Mouse (Mus musculus) kidney, postnatal 4 days (tissue): ENCODE results near the gene Pi16.
A peak's percentile ranks its signal among the peaks of the same experiment; 100 is the strongest.

Experiments used
- DNase-seq, 2 experiments: peaks; one replicate each; pipeline ENCODE4 v3.0.0; 2021; ENCODE audit warnings: mixed read lengths in 2 of 2

The Pi16 gene

DNA sequence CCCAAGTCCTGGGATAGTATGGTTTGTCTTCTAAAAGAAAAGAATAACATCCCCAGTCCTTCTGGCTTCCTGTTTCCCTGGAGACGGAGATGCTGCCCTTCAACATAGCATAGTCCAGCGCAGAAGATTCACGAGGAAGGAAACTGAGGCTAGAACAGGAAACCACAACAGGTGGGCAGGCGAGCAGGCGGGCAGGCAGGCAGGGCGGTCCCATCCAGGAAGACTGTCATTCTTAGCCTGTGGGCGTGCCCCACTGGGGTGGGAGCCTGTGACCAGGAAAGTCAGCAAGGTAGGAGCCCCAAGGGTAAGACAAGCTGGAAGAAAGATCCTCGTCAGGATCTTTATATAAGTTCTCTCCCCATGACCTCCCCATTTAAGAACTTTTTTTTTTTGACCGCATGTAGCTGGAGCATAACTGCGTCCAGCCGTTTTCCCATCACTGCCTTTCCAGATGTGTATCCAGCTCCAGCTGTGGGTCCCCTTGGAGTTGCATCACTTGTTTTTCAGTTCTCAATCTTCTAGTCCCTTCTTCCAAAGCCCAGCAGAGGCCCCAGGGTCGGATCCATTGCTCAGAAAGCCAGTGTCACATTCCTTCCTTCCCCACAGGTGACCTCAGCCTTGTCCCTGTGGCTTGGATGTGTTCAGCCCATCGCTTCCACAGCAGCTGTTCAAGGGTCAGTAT is 13.0 kb upstream of the Pi16 start:
- peak in 1 of 2 experiments; percentile 31 for DNase-seq

- DNase-seq, result peak in 1 of 2 experiments; percentile 61
These were observed 12.2 kb upstream of the Pi16 start for GRCm38 (mm10) chr17:29305058-29305806.

GRCm38 (mm10) chr17:29305871-29306270 is 11.6 kb upstream of the Pi16 start:
- DNase-seq, result peak in 1 of 2 experiments; percentile 35

GRCm38 (mm10) chr17:29310056-29310623 is 7.3 kb upstream of the Pi16 start:
- DNase-seq, result no peak

GRCm38 (mm10) chr17:29311602-29312001 is 5.9 kb upstream of the Pi16 start:
- DNase-seq, result no peak

DNA sequence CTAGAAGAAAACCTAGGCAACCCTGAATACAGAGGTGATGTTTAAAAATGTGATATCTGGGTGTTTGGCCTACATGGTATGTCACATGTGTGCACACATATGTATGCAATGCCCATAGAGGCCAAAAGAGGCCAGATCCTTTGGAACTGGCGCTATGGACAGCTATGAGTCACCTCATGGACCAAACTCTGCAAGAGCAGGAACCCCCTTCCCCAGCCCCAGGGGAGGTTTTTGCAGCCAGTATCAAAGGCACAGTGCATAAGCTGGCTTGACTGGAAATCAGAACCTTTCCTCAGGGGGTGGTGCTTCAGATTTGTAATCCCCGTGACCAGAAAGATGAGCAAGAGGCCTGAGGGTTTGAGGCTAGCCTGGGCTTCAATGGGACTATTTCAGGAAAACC is 5.4 kb upstream of the Pi16 start:
- DNase-seq, result no peak

GRCm38 (mm10) chr17:29313300-29313699 is 4.2 kb upstream of the Pi16 start:
- no peak for DNase-seq

GRCm38 (mm10) chr17:29315672-29316465 is 1.6 kb upstream of the Pi16 start:
- DNase-seq, result peak in 1 of 2 experiments; percentile 55

DNA sequence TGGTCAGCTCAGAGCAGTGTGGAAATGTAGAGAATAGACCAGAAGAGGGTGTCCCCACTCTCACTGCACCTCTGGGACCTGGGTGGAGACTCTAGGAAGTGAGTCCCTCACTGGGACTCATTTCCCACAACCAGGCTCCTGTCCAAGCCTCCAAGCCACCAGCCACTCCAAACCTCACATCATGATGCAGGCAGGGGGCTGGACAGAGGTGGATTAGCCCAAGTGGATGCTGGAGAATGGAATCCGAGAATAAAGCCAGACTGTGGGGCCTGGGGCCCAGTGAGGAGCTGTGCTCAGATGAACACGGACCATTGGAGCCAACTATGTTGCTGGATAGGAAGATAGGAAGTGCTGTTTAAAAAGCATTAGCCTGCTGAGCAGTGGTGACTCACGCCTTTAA is 589 bp upstream of the Pi16 start:
- DNase-seq, result no peak

DNA sequence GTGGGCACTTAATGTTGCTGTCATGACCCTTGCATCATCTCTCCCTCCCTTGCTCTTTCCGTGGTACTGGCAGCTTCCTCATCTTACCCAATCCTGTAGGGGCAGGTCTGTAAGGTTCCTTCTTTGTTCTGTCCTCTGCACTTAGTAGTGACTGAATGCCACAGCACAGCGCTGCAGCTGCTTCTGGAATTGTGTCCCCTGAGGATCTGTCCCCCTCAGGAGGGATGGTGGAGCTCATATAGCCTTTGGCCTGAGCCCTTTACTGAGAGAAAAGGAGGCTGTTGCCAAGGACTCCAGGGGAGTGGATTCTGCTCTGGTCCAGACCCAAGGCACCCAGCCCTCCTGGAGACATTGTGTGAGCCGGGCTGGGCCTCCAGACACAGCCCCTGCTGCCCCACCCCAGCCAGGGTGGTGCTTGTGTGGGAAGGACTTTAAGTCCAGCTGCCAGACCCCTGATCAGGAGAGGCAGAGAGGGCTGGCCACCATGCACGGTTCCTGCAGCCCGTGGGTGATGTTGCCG is 1.3 kb downstream of the Pi16 start:
- no peak for DNase-seq

GRCm38 (mm10) chr17:29319476-29319875 is 2.0 kb downstream of the Pi16 start:
- DNase-seq, result no peak

- no peak for DNase-seq
These were observed 2.6 kb downstream of the Pi16 start for GRCm38 (mm10) chr17:29319881-29320639.

- DNase-seq, result no peak
These were observed 4.5 kb downstream of the Pi16 start for GRCm38 (mm10) chr17:29321765-29322602.

DNA sequence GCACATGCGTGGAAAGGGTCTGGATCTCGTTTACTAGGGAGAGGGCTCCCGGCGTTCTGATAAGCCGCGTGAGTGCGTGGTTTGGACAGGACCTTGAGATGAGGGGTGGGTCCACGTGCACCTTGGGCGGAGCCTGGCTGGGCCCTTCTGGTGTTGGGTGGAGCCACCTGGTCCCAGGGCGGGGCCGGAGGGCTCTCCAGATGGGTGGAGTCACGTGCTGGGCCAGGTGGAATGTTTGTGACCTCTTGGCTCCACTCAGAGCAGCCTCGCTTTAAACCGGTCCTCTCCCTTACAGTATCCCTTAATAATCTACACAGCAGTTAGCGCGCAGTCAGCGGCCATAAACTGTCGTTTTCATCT is 5.1 kb downstream of the Pi16 start:
- peak; percentile 71 to 81 for DNase-seq

DNA sequence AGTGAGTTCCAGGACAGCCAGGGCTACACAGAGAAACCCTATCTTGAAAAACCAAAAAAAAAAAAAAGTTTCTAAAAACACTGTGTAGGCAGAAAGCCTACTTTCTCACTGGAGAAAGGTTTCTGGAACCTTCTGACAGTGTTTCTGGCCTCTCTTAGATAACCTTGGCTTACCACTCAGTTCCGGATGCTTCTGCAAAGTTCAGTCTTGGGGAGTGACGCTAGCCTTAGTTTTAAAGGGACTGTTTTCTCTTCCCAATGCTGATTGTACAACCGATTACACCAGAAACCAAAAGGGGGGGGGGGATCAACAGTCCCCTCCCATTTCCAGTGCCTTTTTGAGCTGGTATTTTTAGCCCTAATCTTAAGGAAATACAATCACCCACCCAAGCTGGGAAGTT is 6.1 kb downstream of the Pi16 start:
- no peak for DNase-seq

GRCm38 (mm10) chr17:29325831-29326230 is 8.4 kb downstream of the Pi16 start:
- DNase-seq, result no peak

DNA sequence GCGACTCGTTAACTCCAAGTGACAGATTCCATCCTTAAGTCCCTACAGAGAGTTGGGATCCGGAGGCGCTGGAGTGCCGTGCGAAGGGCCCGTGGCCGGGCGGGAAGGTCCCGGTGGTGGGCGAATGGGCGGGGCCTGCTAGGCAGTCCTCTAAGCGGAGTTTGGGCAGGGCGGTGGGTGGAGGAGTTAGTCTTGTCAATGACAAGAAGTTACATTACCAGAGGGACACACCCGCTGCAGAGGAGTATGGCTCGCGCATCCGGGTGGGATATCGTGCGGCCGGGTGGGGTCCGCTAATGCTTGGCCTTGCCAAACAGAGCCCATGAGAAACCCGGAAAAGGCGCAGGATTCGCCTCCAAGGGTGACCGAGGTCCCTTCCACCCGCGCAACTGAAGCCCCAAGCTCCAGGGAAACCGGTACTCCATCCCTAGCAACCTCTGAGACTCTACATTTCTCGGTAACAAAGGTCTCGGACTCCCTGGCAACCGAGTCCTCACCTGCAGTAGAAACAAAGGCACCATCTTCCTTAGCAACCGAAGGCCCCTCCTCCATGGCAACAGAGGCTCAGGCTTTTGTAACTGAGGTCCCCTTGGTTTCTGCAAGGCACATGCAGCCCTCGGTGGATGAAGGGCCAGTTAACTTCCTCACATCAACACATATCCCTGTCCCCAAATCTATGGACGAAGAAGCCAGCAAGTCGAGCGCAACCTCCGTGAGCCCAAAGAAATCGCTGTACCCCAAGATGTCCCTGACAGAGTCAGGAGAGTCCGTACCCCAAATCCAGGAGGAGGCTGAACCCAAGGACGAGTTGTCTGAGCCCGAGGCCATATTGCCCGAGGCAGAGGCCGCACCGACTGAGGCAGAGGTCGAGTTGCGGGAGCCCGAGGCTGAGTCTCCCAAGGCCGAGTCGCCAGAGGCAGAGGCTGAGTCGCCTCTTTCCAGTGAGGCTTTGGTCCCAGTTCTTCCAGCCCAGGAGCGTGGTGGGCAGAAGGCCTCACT is 9.3 kb downstream of the Pi16 start:
- DNase-seq, result peak; percentile 63 to 78

DNA sequence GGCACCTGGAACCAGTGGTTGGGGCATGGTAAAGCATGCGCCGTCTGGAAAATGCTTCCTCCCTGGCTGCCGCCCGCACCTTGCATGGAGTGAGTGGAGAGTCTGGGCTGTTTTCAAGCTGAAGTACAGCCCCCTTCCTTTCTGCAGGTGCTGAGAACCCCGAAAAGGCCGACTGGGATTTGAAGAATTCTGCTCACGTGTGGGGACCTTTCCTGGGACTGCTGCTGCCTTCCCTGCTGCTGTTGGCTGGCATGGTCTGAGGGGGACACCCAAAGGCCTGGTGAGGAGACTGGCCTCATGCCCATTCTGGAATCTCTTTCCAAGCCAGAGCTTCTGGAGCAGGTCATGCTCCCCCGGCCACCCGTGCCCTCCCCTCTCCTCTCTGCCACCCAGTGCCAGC is 10.2 kb downstream of the Pi16 start:
- no peak for DNase-seq

DNA sequence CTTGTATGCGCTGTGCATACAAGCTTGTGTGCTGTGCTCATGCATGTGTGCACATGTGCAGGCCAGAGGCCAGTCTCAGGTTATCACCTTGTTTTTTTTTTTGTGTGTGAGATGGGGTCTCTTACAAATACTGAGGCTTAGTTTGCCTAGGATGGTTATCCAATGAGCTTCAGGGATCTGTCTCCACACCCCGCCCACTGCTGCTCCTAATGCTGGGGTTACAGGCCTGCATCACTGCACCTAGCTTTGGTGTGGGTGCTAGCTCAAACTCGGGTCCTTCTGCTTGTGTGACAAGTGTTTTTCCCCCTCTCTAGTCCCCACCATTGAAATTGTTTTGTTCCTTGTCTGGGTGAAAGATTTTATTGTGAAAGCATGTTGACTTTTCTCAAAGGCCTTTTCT is 12.7 kb downstream of the Pi16 start:
- no peak for DNase-seq
